Mouse (Mus musculus) megakaryocyte, adult 5-6 weeks (primary cell): ENCODE measurements at regions not wholly inside any gene's neighbourhood (a gene's known extent, or its start where the extent isn't known, plus 50 kb on each side); places are given as distances from the start of the nearest gene placed in this dataset.

Source experiments
- ATAC-seq: 2 replicates; pipeline ENCODE4 v1.8.0; 2016; ENCODE audit warnings: mild to moderate bottlenecking, inconsistent platforms; ENCODE audit not compliant: poor library complexity, severe bottlenecking

GRCm38 (mm10) chr3:51080855-51081254 is 143.4 kb upstream of the Noct start:
- no peak for ATAC-seq

GRCm38 (mm10) chr3:51082831-51083575 is 141.2 kb upstream of the Noct start:
- no peak for ATAC-seq

GRCm38 (mm10) chr3:51083583-51083982 is 140.7 kb upstream of the Noct start:
- no peak for ATAC-seq

GRCm38 (mm10) chr3:51086441-51086849 is 137.8 kb upstream of the Noct start:
- no peak for ATAC-seq

GRCm38 (mm10) chr3:51087076-51087475 is 137.2 kb upstream of the Noct start:
- ATAC-seq, result no peak

GRCm38 (mm10) chr3:51089036-51089669 is 135.1 kb upstream of the Noct start:
- no peak for ATAC-seq

- ATAC-seq, result no peak
These were observed 132.8 kb upstream of the Noct start for GRCm38 (mm10) chr3:51091478-51091877.

GRCm38 (mm10) chr3:51092079-51093028 is 131.9 kb upstream of the Noct start:
- ATAC-seq, result no peak

GRCm38 (mm10) chr3:51095847-51096447 is 128.3 kb upstream of the Noct start:
- ATAC-seq, result no peak

- ATAC-seq, result no peak
These were observed 127.7 kb upstream of the Noct start for GRCm38 (mm10) chr3:51096545-51096944.

- ATAC-seq, result no peak
These were observed 126.9 kb upstream of the Noct start for GRCm38 (mm10) chr3:51097362-51097761.

- ATAC-seq, result no peak
These were observed 124.3 kb upstream of the Noct start for GRCm38 (mm10) chr3:51099966-51100365.

- ATAC-seq, result no peak
These were observed 115.5 kb upstream of the Noct start for GRCm38 (mm10) chr3:51108639-51109202.

- ATAC-seq, result no peak
These were observed 113.0 kb upstream of the Noct start for GRCm38 (mm10) chr3:51111241-51111640.

GRCm38 (mm10) chr3:51112351-51112750 is 111.9 kb upstream of the Noct start:
- no peak for ATAC-seq

GRCm38 (mm10) chr3:51115921-51116320 is 108.3 kb upstream of the Noct start:
- no peak for ATAC-seq

- ATAC-seq, result no peak
These were observed 105.5 kb upstream of the Noct start for GRCm38 (mm10) chr3:51118706-51119105.

GRCm38 (mm10) chr3:51120522-51120921 is 103.7 kb upstream of the Noct start:
- ATAC-seq, result no peak

- peak; percentile 70 for ATAC-seq
These were observed 102.3 kb upstream of the Noct start for GRCm38 (mm10) chr3:51121703-51122540.

GRCm38 (mm10) chr3:51122541-51122935 is 101.7 kb upstream of the Noct start:
- ATAC-seq, result no peak
